Mouse (Mus musculus) MEL (cell line): ENCODE results near the gene Gpr158. TPM values are rescaled to one million over a fixed set of nuclear protein-coding genes. Genes with fewer than 3 reads are reported as not detected.

Experiments
- DNase-seq: peaks from one replicate; pipeline ENCODE4 v3.0.0; 2011; ENCODE audit warnings: low read depth, low spot score
- H3K27ac ChIP-seq: 2 replicates; pipeline ENCODE4 v1.5.1; 2012; ENCODE audit warnings: low read depth, mild to moderate bottlenecking, control low read depth, low read length, moderate library complexity; ENCODE audit not compliant: control insufficient read depth
- H3K27me3 ChIP-seq, 2 experiments: fragments of 150-350 bp in 1 of 2; sonication (generic) in 1 of 2; 2 replicates each; pipeline ENCODE4 v1.6.1; 2012; ENCODE audit warnings: low read length in 2 of 2, mild to moderate bottlenecking in 2 of 2, improper control_type of control experiment in 1 of 2, moderate library complexity in 1 of 2; ENCODE audit not compliant: insufficient read depth in 2 of 2, control insufficient read depth in 1 of 2
- H3K36me3 ChIP-seq, 2 experiments: 2 replicates each; pipeline ENCODE4 v1.6.1; 2012 to 2014; ENCODE audit warnings: low read length in 2 of 2, improper control_type of control experiment in 1 of 2, inconsistent platforms in 1 of 2, mild to moderate bottlenecking in 1 of 2; ENCODE audit not compliant: insufficient read depth in 2 of 2, control insufficient read depth in 1 of 2
- H3K4me1 ChIP-seq, 2 experiments: fragments of 150-350 bp in 1 of 2; sonication (generic) in 1 of 2; 2 replicates each; pipeline ENCODE4 v1.6.1; 2012; ENCODE audit warnings: low read length in 2 of 2, improper control_type of control experiment in 1 of 2, mild to moderate bottlenecking in 1 of 2; ENCODE audit not compliant: insufficient read depth in 2 of 2, control insufficient read depth in 1 of 2
- H3K4me3 ChIP-seq, 2 experiments: fragments of 150-350 bp in 1 of 2; sonication (generic) in 1 of 2; 2 replicates each; pipeline ENCODE4 v1.5.1; 2012; ENCODE audit warnings: low read depth in 2 of 2, low read length in 2 of 2, mild to moderate bottlenecking in 2 of 2, moderate library complexity in 2 of 2, control low read depth in 1 of 2, improper control_type of control experiment in 1 of 2; ENCODE audit not compliant: control insufficient read depth in 1 of 2, insufficient read depth in 1 of 2
- H3K79me2 ChIP-seq: 2 replicates; pipeline ENCODE4 v1.6.1; 2012; ENCODE audit warnings: mild to moderate bottlenecking, low read length, moderate library complexity; ENCODE audit not compliant: control insufficient read depth, poor library complexity, insufficient read depth
- H3K9ac ChIP-seq: 2 replicates; pipeline ENCODE4 v1.6.1; 2012; ENCODE audit warnings: low read depth, mild to moderate bottlenecking, control low read depth, low read length, moderate library complexity; ENCODE audit not compliant: control insufficient read depth, poor library complexity, severe bottlenecking
- H3K9me3 ChIP-seq: fragments of 150-350 bp; sonication (generic); replicated peaks from 2 replicates; pipeline ENCODE4 v1.6.1; 2012; ENCODE audit warnings: mild to moderate bottlenecking, low read length, improper control_type of control experiment, moderate library complexity; ENCODE audit not compliant: insufficient read depth
- BHLHE40 ChIP-seq: IDR thresholded peaks from 2 replicates; pipeline ENCODE4 v1.6.1; 2012; ENCODE audit warnings: low read depth, mild to moderate bottlenecking, inconsistent platforms, low read length, improper control_type of control experiment, borderline replicate concordance
- E2F4 ChIP-seq: IDR thresholded peaks from 2 replicates; pipeline ENCODE4 v1.6.1; 2011; ENCODE audit warnings: low read depth, low read length, improper control_type of control experiment, borderline replicate concordance
- ELF1 ChIP-seq: IDR thresholded peaks from 2 replicates; pipeline ENCODE4 v1.6.1; 2014; ENCODE audit warnings: low read depth, mild to moderate bottlenecking, inconsistent platforms, low read length, improper control_type of control experiment, moderate library complexity
- ETS1 ChIP-seq: IDR thresholded peaks from 2 replicates; pipeline ENCODE4 v1.6.1; 2012; ENCODE audit warnings: low read depth, mild to moderate bottlenecking, inconsistent platforms, low read length, improper control_type of control experiment, moderate library complexity
- GABPA ChIP-seq: IDR thresholded peaks from 2 replicates; pipeline ENCODE4 v1.6.1; 2012; ENCODE audit warnings: low read depth, mild to moderate bottlenecking, inconsistent platforms, low read length, improper control_type of control experiment, moderate library complexity
- KAT2A ChIP-seq: conservative IDR thresholded peaks from 2 replicates; pipeline ENCODE4 v1.6.1; 2012; ENCODE audit warnings: low read depth, low read length, improper control_type of control experiment, inconsistent platforms
- MAFK ChIP-seq: IDR thresholded peaks from 2 replicates; pipeline ENCODE4 v1.6.1; 2011; ENCODE audit warnings: low read depth, mild to moderate bottlenecking, low read length, improper control_type of control experiment, borderline replicate concordance
- MAZ ChIP-seq: IDR thresholded peaks from 2 replicates; pipeline ENCODE4 v1.6.1; 2012; ENCODE audit warnings: low read depth, mild to moderate bottlenecking, inconsistent platforms, low read length, improper control_type of control experiment
- MXI1 ChIP-seq: IDR thresholded peaks from 2 replicates; pipeline ENCODE4 v1.6.1; 2011; ENCODE audit warnings: mild to moderate bottlenecking, low read depth, low read length, improper control_type of control experiment
- NELFE ChIP-seq: IDR thresholded peaks from 2 replicates; pipeline ENCODE4 v1.6.1; 2011; ENCODE audit warnings: low read depth, low read length, improper control_type of control experiment
- NRF1 ChIP-seq: IDR thresholded peaks from 2 replicates; pipeline ENCODE4 v1.6.1; 2014; ENCODE audit warnings: low read depth, mild to moderate bottlenecking, inconsistent platforms, low read length, improper control_type of control experiment, moderate library complexity; ENCODE audit not compliant: poor library complexity, insufficient read depth, severe bottlenecking
- POLR2AphosphoS2 ChIP-seq: IDR thresholded peaks from 2 replicates; pipeline ENCODE4 v1.6.1; 2011; ENCODE audit warnings: low read length, improper control_type of control experiment
- POLR2AphosphoS5 ChIP-seq: IDR thresholded peaks from 2 replicates; pipeline ENCODE4 v1.6.1; 2012; ENCODE audit warnings: low read depth, borderline replicate concordance, mild to moderate bottlenecking, inconsistent platforms, low read length, moderate library complexity, mixed read lengths
- RAD21 ChIP-seq: IDR thresholded peaks from 2 replicates; pipeline ENCODE4 v1.6.1; 2011; ENCODE audit warnings: mild to moderate bottlenecking, low read depth, low read length, improper control_type of control experiment
- SMC3 ChIP-seq: IDR thresholded peaks from 2 replicates; pipeline ENCODE4 v1.6.1; 2011; ENCODE audit warnings: low read depth, low read length, improper control_type of control experiment
- TBP ChIP-seq: IDR thresholded peaks from 2 replicates; pipeline ENCODE4 v1.8.0; 2011; ENCODE audit warnings: low read depth, low read length, improper control_type of control experiment
- TCF12 ChIP-seq: IDR thresholded peaks from 2 replicates; pipeline ENCODE4 v1.6.1; 2014; ENCODE audit warnings: low read depth, mild to moderate bottlenecking, inconsistent platforms, low read length, improper control_type of control experiment, moderate library complexity
- polyA plus RNA-seq, 2 experiments: library from polyadenylated mRNA; stranded (reverse) in 1 of 2; unstranded in 1 of 2; fragments of >175 nt in 1 of 2; fragments of >200 nt in 1 of 2; gene quantifications; 2 replicates each; pipeline versions ENCODE4 v1.2.1 to v1.2.4; 2012; ENCODE audit warnings: low replicate concordance in 2 of 2, low read depth in 1 of 2; ENCODE audit not compliant: insufficient read length in 2 of 2, insufficient read depth in 1 of 2, missing spikeins in 1 of 2
- total RNA-seq: library from RNA; depleted of rRNA; stranded (reverse); fragments of 300-350 nt; gene quantifications from 2 replicates; pipeline ENCODE4 v1.2.3, GENCODE M21; 2012

Gpr158 gene
- total and polyA plus RNA-seq, 3 experiments: not detected

- H3K27me3 ChIP-seq: no peaks in the 10 kb centered on the region
- H3K79me2 ChIP-seq: no peaks in the 10 kb centered on the region
These were observed 12.2 kb downstream of the Gpr158 start for GRCm38 (mm10) chr2:21379516-21379915.

GRCm38 (mm10) chr2:21392727-21393126 is 25.4 kb downstream of the Gpr158 start:
- Histone ChIP-seq H3K27me3 (no peaks in the 10 kb centered on the region), H3K9me3 (no peaks in the 10 kb centered on the region), H3K79me2 (no peaks in the 10 kb centered on the region), H3K9ac (no peak overlapping the region), H3K27ac (no peak overlapping the region), H3K36me3 (no peaks in the 10 kb centered on the region), H3K4me1 (no peaks in the 10 kb centered on the region), H3K4me3 (no peak overlapping the region)
- no peak for DNase-seq
- TF ChIP-seq TBP (no peak), ELF1 (no peak)

More at GRCm38 (mm10) chr2:21379516-21379915, 12.2 kb downstream of the Gpr158 start:
- Histone ChIP-seq H3K36me3 (no peaks in the 10 kb centered on the region), H3K4me3 (no peak overlapping the region), H3K27ac (no peak overlapping the region), H3K4me1 (no peaks in the 10 kb centered on the region), H3K9me3 (no peaks in the 10 kb centered on the region), H3K9ac (no peak overlapping the region)
- TF ChIP-seq SMC3 (no peak), TBP (no peak), GABPA (no peak), E2F4 (no peak), MAZ (no peak), MAFK (no peak), KAT2A (no peak), POLR2AphosphoS5 (no peak), RAD21 (no peak), BHLHE40 (no peak), NRF1 (no peak), TCF12 (no peak), ETS1 (no peak), POLR2AphosphoS2 (no peak), NELFE (no peak), MXI1 (no peak)
- DNase-seq: no peak
